Mouse (Mus musculus) activated CD4-positive, CD25-positive, alpha-beta regulatory T cell, adult 4 months (primary cell): ENCODE results near the gene Rcc1l. TPM values are rescaled to one million over a fixed set of nuclear protein-coding genes. Genes with fewer than 3 reads are reported as not detected.

Source experiments
- ATAC-seq: one replicate; pipeline ENCODE4 v1.8.0; 2017
- polyA plus RNA-seq, 2 experiments: library from polyadenylated mRNA; unstranded; fragments of 100-300 nt; shearing (Covaris generic); gene quantifications; one replicate each; pipeline ENCODE4 v1.2.1; 2017

Rcc1l gene
- polyA plus RNA-seq, 2 experiments from 2014 or later: 2.1 to 2.4 TPM

- ATAC-seq: no peak
These were observed 60.8 kb downstream of the Rcc1l start for GRCm38 (mm10) chr5:134115639-134116259.

- ATAC-seq: no peak
These were observed 61.6 kb downstream of the Rcc1l start for GRCm38 (mm10) chr5:134114981-134115380.

- peak; percentile 40 for ATAC-seq
These were observed 70.7 kb downstream of the Rcc1l start for GRCm38 (mm10) chr5:134105829-134106228.

GRCm38 (mm10) chr5:134102720-134103119 is 73.9 kb downstream of the Rcc1l start:
- peak; percentile 15 for ATAC-seq

- no peak for ATAC-seq
These were observed 74.7 kb downstream of the Rcc1l start for GRCm38 (mm10) chr5:134101883-134102282.

- ATAC-seq: no peak
These were observed 75.3 kb downstream of the Rcc1l start for GRCm38 (mm10) chr5:134101322-134101721.

GRCm38 (mm10) chr5:134100232-134100771 is 76.3 kb downstream of the Rcc1l start:
- ATAC-seq: no peak

- peak; percentile 84 for ATAC-seq
These were observed 76.9 kb downstream of the Rcc1l start, which contains the start of gene Castor2 for GRCm38 (mm10) chr5:134099496-134100211. Gene Castor2 (plus strand): TSS chr5:134099711.

- ATAC-seq: no peak
These were observed 77.6 kb downstream of the Rcc1l start for GRCm38 (mm10) chr5:134098976-134099375.

GRCm38 (mm10) chr5:134098341-134098902 is 78.2 kb downstream of the Rcc1l start:
- no peak for ATAC-seq

Other genes with a start within 250 kb of the Rcc1l start
- gene Castor2, start 77.1 kb downstream of the Rcc1l start, polyA plus RNA-seq: 1 to 10 TPM; 4.3 to 4.6 TPM
- gene Gtf2ird2, start 7.2 kb upstream of the Rcc1l start, polyA plus RNA-seq: 1 to 10 TPM; 2.6 to 5.8 TPM
- gene Ncf1, start 52.9 kb upstream of the Rcc1l start, polyA plus RNA-seq: 10 to 100 TPM; 12.4 to 15.2 TPM
- 10 to 100 TPM; 71.1 to 90.5 TPM for gene Gtf2i, start 138.0 kb upstream of the Rcc1l start, polyA plus RNA-seq